Mouse (Mus musculus) midbrain, embryonic 10.5 days (tissue): ENCODE results near the gene Iqcg. TPM values are rescaled to one million over a fixed set of nuclear protein-coding genes. Genes with fewer than 3 reads are reported as not detected.
A peak's percentile ranks its signal among the peaks of the same experiment; 100 is the strongest.

Source experiments
- DNase-seq: peaks from one replicate; pipeline ENCODE4 v3.0.0-alpha.2; 2017; ENCODE audit warnings: low spot score
- H3K27ac ChIP-seq: fragments of 300-500 bp; sonication (generic); replicated peaks from 2 replicates; pipeline ENCODE4 v1.5.1; 2016; ENCODE audit warnings: mild to moderate bottlenecking
- H3K27me3 ChIP-seq: fragments of 300-500 bp; sonication (generic); 2 replicates; pipeline ENCODE4 v1.6.1; 2016; ENCODE audit warnings: low read depth, mild to moderate bottlenecking; ENCODE audit not compliant: poor library complexity, severe bottlenecking
- H3K36me3 ChIP-seq: fragments of 300-500 bp; sonication (generic); 2 replicates; pipeline ENCODE4 v1.6.1; 2016; ENCODE audit warnings: mild to moderate bottlenecking, moderate library complexity
- H3K4me1 ChIP-seq: fragments of 300-500 bp; sonication (generic); 2 replicates; pipeline ENCODE4 v1.6.1; 2016
- H3K4me3 ChIP-seq: fragments of 300-500 bp; sonication (generic); 2 replicates; pipeline ENCODE4 v1.5.1; 2016; ENCODE audit warnings: mild to moderate bottlenecking, moderate library complexity
- H3K9me3 ChIP-seq: fragments of 300-500 bp; sonication (generic); replicated peaks from 2 replicates; pipeline ENCODE4 v1.6.1; 2016; ENCODE audit warnings: mild to moderate bottlenecking
- WGBS: fragments of 180-500 bp; shearing (Covaris S2); methylation state at CpG from one replicate; pipeline ENCODE4 v1.1.7; 2016; 5-methylcytosine and 5-hydroxymethylcytosine counted together
- polyA plus RNA-seq: library from polyadenylated mRNA; unstranded; fragments of >200 nt; fragmentation: Nextera tagmentation; extraction: Ambion mirVana; gene quantifications from 2 replicates; pipeline ENCODE4 v1.2.1, GENCODE M21; 2016

The Iqcg gene
- polyA plus RNA-seq, result 3.9 and 4.5 TPM in 2 replicates

- Histone ChIP-seq H3K4me3 (peak within 1 kb of the TSS; percentile 90), H3K27ac (peak within 1 kb of the TSS; percentile 97), H3K36me3 (peaks cover 36% of the 10 kb centered on the region), H3K4me1 (peaks cover 24% of the 10 kb centered on the region), H3K27me3 (no peaks in the 10 kb centered on the region), H3K9me3 (no peaks in the 10 kb centered on the region)
- WGBS, result under 1% methylated on average over 47 of the region's 47 CpGs
- peak; percentile 90 for DNase-seq
Observed at GRCm38 (mm10) chr16:33056095-33056785, at the start of gene Iqcg, which contains the start of gene Rpl35a. Gene Iqcg (minus strand): TSS chr16:33056218. Gene Rpl35a (plus strand): TSS chr16:33056453.

- H3K9me3 ChIP-seq, result no peaks in the 10 kb centered on the region
- WGBS, result 88% methylated on average over 8 of the region's 8 CpGs
- H3K27me3 ChIP-seq, result no peaks in the 10 kb centered on the region
- H3K36me3 ChIP-seq, result peaks cover 71% of the 10 kb centered on the region
- no peaks in the 10 kb centered on the region for H3K4me1 ChIP-seq
- no peak for DNase-seq
- H3K4me3 ChIP-seq, result no peak overlapping the region
- no peak overlapping the region for H3K27ac ChIP-seq
Observed at GRCm38 (mm10) chr16:33085666-33086065, 29.6 kb upstream of the Iqcg start.

GRCm38 (mm10) chr16:33083996-33084395 is 28.0 kb upstream of the Iqcg start:
- no peak overlapping the region for H3K27ac ChIP-seq
- WGBS, result 90% methylated on average over 2 of the region's 2 CpGs
- no peak for DNase-seq
- H3K4me3 ChIP-seq, result no peak overlapping the region
- peaks cover 56% of the 10 kb centered on the region for H3K36me3 ChIP-seq
- no peaks in the 10 kb centered on the region for H3K9me3 ChIP-seq
- no peaks in the 10 kb centered on the region for H3K4me1 ChIP-seq
- no peaks in the 10 kb centered on the region for H3K27me3 ChIP-seq

- DNase-seq, result no peak
- H3K27ac ChIP-seq, result no peak overlapping the region
- no peaks in the 10 kb centered on the region for H3K9me3 ChIP-seq
- no peaks in the 10 kb centered on the region for H3K27me3 ChIP-seq
- no peak overlapping the region for H3K4me3 ChIP-seq
- peaks cover 58% of the 10 kb centered on the region for H3K36me3 ChIP-seq
- 93% methylated on average over 6 of the region's 6 CpGs for WGBS
- no peaks in the 10 kb centered on the region for H3K4me1 ChIP-seq
Observed at GRCm38 (mm10) chr16:33082951-33083350, 26.9 kb upstream of the Iqcg start.

GRCm38 (mm10) chr16:33080063-33080462 is 24.0 kb upstream of the Iqcg start:
- Histone ChIP-seq H3K4me1 (no peaks in the 10 kb centered on the region), H3K27me3 (no peaks in the 10 kb centered on the region), H3K9me3 (no peaks in the 10 kb centered on the region), H3K27ac (no peak overlapping the region), H3K4me3 (no peak overlapping the region), H3K36me3 (peaks cover 68% of the 10 kb centered on the region)
- 95% methylated on average over 7 of the region's 7 CpGs for WGBS
- no peak for DNase-seq

GRCm38 (mm10) chr16:33077069-33077627 is 21.1 kb upstream of the Iqcg start:
- H3K4me1 ChIP-seq, result no peaks in the 10 kb centered on the region
- no peak overlapping the region for H3K27ac ChIP-seq
- peaks cover 75% of the 10 kb centered on the region for H3K36me3 ChIP-seq
- H3K9me3 ChIP-seq, result no peaks in the 10 kb centered on the region
- no peaks in the 10 kb centered on the region for H3K27me3 ChIP-seq
- WGBS, result 93% methylated on average over 5 of the region's 5 CpGs
- DNase-seq, result no peak
- H3K4me3 ChIP-seq, result no peak overlapping the region

GRCm38 (mm10) chr16:33076078-33076477 is 20.1 kb upstream of the Iqcg start:
- H3K9me3 ChIP-seq, result no peaks in the 10 kb centered on the region
- DNase-seq, result no peak
- WGBS, result 87% methylated on average over 6 of the region's 6 CpGs
- no peaks in the 10 kb centered on the region for H3K27me3 ChIP-seq
- H3K4me1 ChIP-seq, result no peaks in the 10 kb centered on the region
- H3K36me3 ChIP-seq, result peaks cover 75% of the 10 kb centered on the region
- H3K27ac ChIP-seq, result no peak overlapping the region
- H3K4me3 ChIP-seq, result no peak overlapping the region

GRCm38 (mm10) chr16:33074967-33075366 is 18.9 kb upstream of the Iqcg start:
- WGBS, result 84% methylated on average over 5 of the region's 5 CpGs
- peaks cover 81% of the 10 kb centered on the region for H3K36me3 ChIP-seq

GRCm38 (mm10) chr16:33072871-33073557 is 17.0 kb upstream of the Iqcg start:
- H3K4me3 ChIP-seq, result no peak overlapping the region
- DNase-seq, result no peak
- H3K36me3 ChIP-seq, result peaks cover 88% of the 10 kb centered on the region
- no peak overlapping the region for H3K27ac ChIP-seq
- no peaks in the 10 kb centered on the region for H3K4me1 ChIP-seq
- 90% methylated on average over 6 of the region's 6 CpGs for WGBS
- no peaks in the 10 kb centered on the region for H3K27me3 ChIP-seq
- H3K9me3 ChIP-seq, result no peaks in the 10 kb centered on the region

More at GRCm38 (mm10) chr16:33074967-33075366, 18.9 kb upstream of the Iqcg start:
- H3K4me1 ChIP-seq, result no peaks in the 10 kb centered on the region
- no peaks in the 10 kb centered on the region for H3K27me3 ChIP-seq
- no peak overlapping the region for H3K27ac ChIP-seq
- no peaks in the 10 kb centered on the region for H3K9me3 ChIP-seq
- DNase-seq, result no peak
- no peak overlapping the region for H3K4me3 ChIP-seq

GRCm38 (mm10) chr16:33070928-33071327 is 14.9 kb upstream of the Iqcg start:
- H3K4me3 ChIP-seq, result no peak overlapping the region
- peaks cover 93% of the 10 kb centered on the region for H3K36me3 ChIP-seq
- H3K27ac ChIP-seq, result no peak overlapping the region
- DNase-seq, result no peak
- no peaks in the 10 kb centered on the region for H3K4me1 ChIP-seq
- H3K9me3 ChIP-seq, result no peaks in the 10 kb centered on the region
- H3K27me3 ChIP-seq, result no peaks in the 10 kb centered on the region

GRCm38 (mm10) chr16:33064636-33065035 is 8.6 kb upstream of the Iqcg start:
- Histone ChIP-seq H3K4me1 (peaks cover 22% of the 10 kb centered on the region), H3K27ac (no peak overlapping the region), H3K4me3 (no peak overlapping the region), H3K27me3 (no peaks in the 10 kb centered on the region), H3K36me3 (peaks cover 52% of the 10 kb centered on the region), H3K9me3 (no peaks in the 10 kb centered on the region)
- 76% methylated on average over 9 of the region's 9 CpGs for WGBS
- DNase-seq, result no peak

- no peaks in the 10 kb centered on the region for H3K9me3 ChIP-seq
- H3K4me3 ChIP-seq, result peak overlapping the region; percentile 83
- H3K36me3 ChIP-seq, result peaks cover 54% of the 10 kb centered on the region
- peak overlapping the region; percentile 93 for H3K27ac ChIP-seq
- H3K27me3 ChIP-seq, result no peaks in the 10 kb centered on the region
- peaks cover 34% of the 10 kb centered on the region for H3K4me1 ChIP-seq
- WGBS, result 39% methylated on average over 7 of the region's 7 CpGs
- DNase-seq, result no peak
Observed at GRCm38 (mm10) chr16:33063267-33063666, 7.2 kb upstream of the Iqcg start.

GRCm38 (mm10) chr16:33062682-33063131 is 6.7 kb upstream of the Iqcg start:
- Histone ChIP-seq H3K27ac (peak overlapping the region; percentile 93), H3K4me1 (peaks cover 39% of the 10 kb centered on the region), H3K36me3 (peaks cover 54% of the 10 kb centered on the region), H3K9me3 (no peaks in the 10 kb centered on the region), H3K4me3 (peak overlapping the region; percentile 83), H3K27me3 (no peaks in the 10 kb centered on the region)
- DNase-seq, result no peak
- WGBS, result under 1% methylated on average over 35 of the region's 35 CpGs
